Mouse (Mus musculus) midbrain, embryonic 12.5 days (tissue): ENCODE results near the gene Anapc15-ps. TPM values are rescaled to one million over a fixed set of nuclear protein-coding genes. Genes with fewer than 3 reads are reported as not detected.
A peak's percentile ranks its signal among the peaks of the same experiment; 100 is the strongest.

Source experiments
- ATAC-seq: fragments of 200-750 bp; cut with Nextera tagmentation; 2 replicates; pipeline ENCODE4 v1.8.0; 2017; ENCODE audit warnings: low read depth, moderate TSS enrichment, moderate library complexity; ENCODE audit not compliant: low FRiP score
- H3K27ac ChIP-seq: fragments of 300-500 bp; sonication (generic); replicated peaks from 2 replicates; pipeline ENCODE4 v1.5.1; 2016; ENCODE audit warnings: mild to moderate bottlenecking
- H3K27me3 ChIP-seq: fragments of 300-500 bp; sonication (generic); 2 replicates; pipeline ENCODE4 v1.6.1; 2016; ENCODE audit warnings: mild to moderate bottlenecking
- H3K36me3 ChIP-seq: fragments of 300-500 bp; sonication (generic); 2 replicates; pipeline ENCODE4 v1.6.1; 2016
- H3K4me1 ChIP-seq: fragments of 300-500 bp; sonication (generic); 2 replicates; pipeline ENCODE4 v1.6.1; 2016
- H3K4me2 ChIP-seq: fragments of 300-500 bp; sonication (generic); replicated peaks from 2 replicates; pipeline ENCODE4 v1.6.1; 2016; ENCODE audit warnings: mild to moderate bottlenecking, moderate library complexity
- H3K4me3 ChIP-seq: fragments of 300-500 bp; sonication (generic); 2 replicates; pipeline ENCODE4 v1.5.1; 2016; ENCODE audit warnings: mild to moderate bottlenecking
- H3K9ac ChIP-seq: fragments of 300-500 bp; sonication (generic); replicated peaks from 2 replicates; pipeline ENCODE4 v1.6.1; 2016; ENCODE audit warnings: mild to moderate bottlenecking, moderate library complexity
- H3K9me3 ChIP-seq: fragments of 300-500 bp; sonication (generic); 2 replicates; pipeline ENCODE4 v1.6.1; 2016; ENCODE audit warnings: mild to moderate bottlenecking
- WGBS: fragments of 180-500 bp; shearing (Covaris S2); methylation state at CpG from one replicate; pipeline ENCODE4 v1.1.7; 2016; 5-methylcytosine and 5-hydroxymethylcytosine counted together
- polyA plus RNA-seq: library from polyadenylated mRNA; unstranded; fragments of >200 nt; fragmentation: Nextera tagmentation; extraction: Ambion mirVana; gene quantifications from 2 replicates; pipeline ENCODE4 v1.2.1, GENCODE M21; 2016

The Anapc15-ps gene
- polyA plus RNA-seq, 1 experiment from 2014 or later, result not detected

GRCm38 (mm10) chr10:95705747-95706146 lies 32.5 kb upstream of the Anapc15-ps start:
- Histone ChIP-seq H3K4me3 (no peak overlapping the region), H3K27me3 (no peaks in the 10 kb centered on the region), H3K4me2 (no peak overlapping the region), H3K9ac (no peak overlapping the region), H3K4me1 (peaks cover 6% of the 10 kb centered on the region), H3K27ac (no peak overlapping the region), H3K36me3 (no peaks in the 10 kb centered on the region), H3K9me3 (no peaks in the 10 kb centered on the region)
- ATAC-seq, result no peak
- 89% methylated on average over 3 of the region's 3 CpGs for WGBS

GRCm38 (mm10) chr10:95704847-95705246 lies 31.6 kb upstream of the Anapc15-ps start:
- 96% methylated on average over 6 of the region's 6 CpGs for WGBS
- no peak overlapping the region for H3K4me2 ChIP-seq
- H3K4me1 ChIP-seq, result no peaks in the 10 kb centered on the region; the same call in 1 of the 2 replicates
- no peak overlapping the region for H3K27ac ChIP-seq
- no peak overlapping the region for H3K9ac ChIP-seq
- H3K9me3 ChIP-seq, result no peaks in the 10 kb centered on the region
- no peaks in the 10 kb centered on the region for H3K27me3 ChIP-seq
- no peak overlapping the region for H3K4me3 ChIP-seq
- H3K36me3 ChIP-seq, result no peaks in the 10 kb centered on the region
- ATAC-seq, result no peak

GRCm38 (mm10) chr10:95703730-95704129 lies 30.5 kb upstream of the Anapc15-ps start:
- Histone ChIP-seq H3K4me1 (no peaks in the 10 kb centered on the region), H3K27ac (no peak overlapping the region), H3K9me3 (no peaks in the 10 kb centered on the region), H3K4me3 (no peak overlapping the region), H3K9ac (no peak overlapping the region), H3K4me2 (no peak overlapping the region), H3K27me3 (no peaks in the 10 kb centered on the region), H3K36me3 (no peaks in the 10 kb centered on the region)
- no peak for ATAC-seq
- 92% methylated on average over 5 of the region's 5 CpGs for WGBS

DNA sequence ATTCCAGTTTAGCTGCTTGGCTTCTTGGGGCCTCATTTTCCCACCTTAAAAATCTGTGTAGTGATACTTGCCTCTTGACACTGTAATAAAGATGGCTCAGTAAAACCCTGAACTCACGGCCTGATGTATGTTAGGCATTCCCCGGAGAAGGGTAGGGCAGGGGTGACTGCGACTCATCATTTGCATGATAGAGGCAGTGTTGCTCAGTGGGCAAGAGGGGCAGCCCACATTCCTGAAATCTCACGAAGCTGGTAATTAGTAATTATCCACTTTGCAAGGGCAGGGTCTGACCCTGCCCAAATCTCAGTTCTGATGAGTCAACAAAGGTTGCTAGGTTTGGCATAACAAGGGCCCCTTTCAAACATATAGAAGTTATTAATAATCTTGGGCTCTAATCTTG lies 27.2 kb upstream of the Anapc15-ps start:
- WGBS, result 56% methylated on average over 4 of the region's 4 CpGs
- ATAC-seq, result no peak
- Histone ChIP-seq H3K27me3 (no peaks in the 10 kb centered on the region), H3K27ac (no peak overlapping the region), H3K9me3 (no peaks in the 10 kb centered on the region), H3K4me1 (no peaks in the 10 kb centered on the region), H3K4me2 (no peak overlapping the region), H3K4me3 (no peak overlapping the region), H3K9ac (no peak overlapping the region), H3K36me3 (no peaks in the 10 kb centered on the region)

DNA sequence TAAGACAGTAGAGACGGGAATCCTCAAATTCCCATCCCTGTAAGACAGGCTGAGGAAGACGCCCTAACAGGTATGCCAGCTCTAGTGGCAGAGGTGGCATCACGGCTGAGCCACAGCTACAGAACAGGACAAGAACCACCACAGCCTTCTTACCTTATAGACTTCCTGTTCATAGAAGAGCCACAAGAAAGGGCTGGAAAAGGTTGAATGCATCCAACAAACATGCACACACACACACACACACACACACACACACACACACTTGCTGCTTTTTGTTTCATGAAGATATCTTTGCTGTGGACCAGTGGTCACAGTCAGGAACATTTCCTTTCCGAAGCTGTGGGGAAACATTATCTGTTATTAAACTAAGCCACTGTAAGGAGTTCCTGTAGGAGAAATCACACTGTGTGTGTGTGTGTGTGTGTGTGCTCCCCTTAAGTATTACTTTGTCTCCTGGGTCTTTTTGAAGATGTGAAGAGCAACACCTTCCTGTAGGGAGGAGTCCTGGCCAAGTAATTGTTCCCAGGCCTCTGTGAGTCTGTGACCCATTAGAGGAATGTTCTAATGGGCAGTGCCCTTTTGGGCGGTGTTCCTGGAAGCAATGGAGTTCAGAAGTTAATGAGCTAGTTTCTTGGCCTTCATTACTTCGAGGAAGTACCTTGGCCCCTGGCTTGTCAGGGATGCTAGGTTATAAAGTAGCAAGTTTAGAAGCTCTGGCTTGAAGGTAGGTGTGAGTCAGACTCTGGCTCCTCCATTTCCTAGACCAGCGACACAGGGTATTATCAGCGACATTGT lies 25.9 kb upstream of the Anapc15-ps start:
- no peaks in the 10 kb centered on the region for H3K27me3 ChIP-seq
- H3K4me3 ChIP-seq, result no peak overlapping the region
- H3K9me3 ChIP-seq, result no peaks in the 10 kb centered on the region
- no peak for ATAC-seq
- peaks cover 5% of the 10 kb centered on the region; the same call in 1 of the 2 replicates for H3K4me1 ChIP-seq
- H3K36me3 ChIP-seq, result no peaks in the 10 kb centered on the region
- H3K9ac ChIP-seq, result no peak overlapping the region
- H3K4me2 ChIP-seq, result no peak overlapping the region
- no peak overlapping the region for H3K27ac ChIP-seq
- WGBS, result 93% methylated on average over 8 of the region's 8 CpGs

- Histone ChIP-seq H3K4me2 (no peak overlapping the region), H3K9me3 (no peaks in the 10 kb centered on the region), H3K4me1 (peaks cover 5% of the 10 kb centered on the region; the same call in 1 of the 2 replicates), H3K4me3 (no peak overlapping the region), H3K27ac (no peak overlapping the region), H3K9ac (no peak overlapping the region), H3K27me3 (no peaks in the 10 kb centered on the region), H3K36me3 (no peaks in the 10 kb centered on the region)
- no peak for ATAC-seq
- 41% methylated on average over 3 of the region's 3 CpGs for WGBS
These were observed 23.0 kb upstream of the Anapc15-ps start for GRCm38 (mm10) chr10:95696253-95696641.

- Histone ChIP-seq H3K4me1 (peaks cover 5% of the 10 kb centered on the region; the same call in 1 of the 2 replicates), H3K36me3 (no peaks in the 10 kb centered on the region), H3K9ac (no peak overlapping the region), H3K4me3 (no peak overlapping the region), H3K9me3 (no peaks in the 10 kb centered on the region), H3K27me3 (no peaks in the 10 kb centered on the region), H3K27ac (no peak overlapping the region), H3K4me2 (no peak overlapping the region)
- ATAC-seq, result no peak
- 85% methylated on average over 18 of the region's 18 CpGs for WGBS
These were observed 22.5 kb upstream of the Anapc15-ps start for GRCm38 (mm10) chr10:95695603-95696252.

GRCm38 (mm10) chr10:95694559-95695251 lies 21.5 kb upstream of the Anapc15-ps start:
- Histone ChIP-seq H3K4me2 (no peak overlapping the region), H3K9ac (no peak overlapping the region), H3K27ac (no peak overlapping the region), H3K9me3 (no peaks in the 10 kb centered on the region), H3K27me3 (no peaks in the 10 kb centered on the region), H3K36me3 (no peaks in the 10 kb centered on the region), H3K4me3 (no peak overlapping the region), H3K4me1 (peaks cover 5% of the 10 kb centered on the region; the same call in 1 of the 2 replicates)
- WGBS, result 70% methylated on average over 12 of the region's 12 CpGs
- ATAC-seq, result peak; percentile 62

- 93% methylated on average over 4 of the region's 4 CpGs for whole genome bisulfite sequencing
- Histone ChIP-seq H3K4me1 (peaks cover 5% of the 10 kb centered on the region; the same call in 1 of the 2 replicates), H3K4me3 (no peak overlapping the region), H3K27me3 (no peaks in the 10 kb centered on the region), H3K9me3 (no peaks in the 10 kb centered on the region), H3K4me2 (no peak overlapping the region), H3K9ac (no peak overlapping the region), H3K27ac (no peak overlapping the region), H3K36me3 (no peaks in the 10 kb centered on the region)
- ATAC-seq, result no peak
These were observed 18.1 kb upstream of the Anapc15-ps start for GRCm38 (mm10) chr10:95691347-95691746.

GRCm38 (mm10) chr10:95689833-95690232 lies 16.6 kb upstream of the Anapc15-ps start:
- Histone ChIP-seq H3K4me3 (no peak overlapping the region), H3K27me3 (no peaks in the 10 kb centered on the region), H3K4me2 (no peak overlapping the region), H3K4me1 (peaks cover 9% of the 10 kb centered on the region), H3K9me3 (no peaks in the 10 kb centered on the region), H3K36me3 (no peaks in the 10 kb centered on the region), H3K9ac (no peak overlapping the region), H3K27ac (no peak overlapping the region)
- no peak for ATAC-seq
- 76% methylated on average over 1 of the region's 1 CpGs for WGBS

GRCm38 (mm10) chr10:95689058-95689457 lies 15.8 kb upstream of the Anapc15-ps start:
- Histone ChIP-seq H3K27ac (no peak overlapping the region), H3K27me3 (no peaks in the 10 kb centered on the region), H3K4me3 (no peak overlapping the region), H3K36me3 (no peaks in the 10 kb centered on the region), H3K9ac (no peak overlapping the region), H3K4me2 (no peak overlapping the region), H3K4me1 (peaks cover 6% of the 10 kb centered on the region), H3K9me3 (no peaks in the 10 kb centered on the region)
- 64% methylated on average over 7 of the region's 7 CpGs for WGBS
- ATAC-seq, result no peak

DNA sequence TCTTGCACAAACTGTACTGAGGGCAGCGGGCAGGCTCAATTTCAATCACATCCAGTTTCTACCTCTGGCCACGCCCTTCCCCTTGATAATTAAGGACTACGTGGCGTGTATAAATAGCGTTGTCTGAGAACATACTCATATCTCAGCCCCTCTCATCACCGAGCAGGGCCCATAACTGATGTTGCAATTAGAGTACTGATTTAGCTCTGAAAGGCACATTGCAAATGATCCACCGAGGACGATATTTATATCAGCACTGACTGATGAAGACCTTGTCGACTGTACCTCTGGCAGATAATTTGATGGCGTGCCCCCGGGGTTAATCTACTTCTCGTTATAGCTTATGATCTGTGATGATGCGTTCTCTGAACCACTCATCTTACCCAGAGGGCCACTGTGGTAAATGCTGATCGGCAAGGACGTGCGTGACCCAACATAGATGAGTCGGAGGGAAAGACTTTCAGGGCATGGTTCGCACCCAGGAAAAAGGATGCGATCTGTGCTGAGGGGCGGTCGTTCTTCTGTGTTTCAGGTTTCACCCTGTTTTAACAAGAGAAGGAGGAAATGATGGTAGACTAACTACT lies 14.4 kb upstream of the Anapc15-ps start:
- Histone ChIP-seq H3K9me3 (no peaks in the 10 kb centered on the region), H3K9ac (no peak overlapping the region), H3K4me3 (no peak overlapping the region), H3K36me3 (no peaks in the 10 kb centered on the region), H3K27ac (no peak overlapping the region), H3K4me2 (no peak overlapping the region), H3K27me3 (no peaks in the 10 kb centered on the region), H3K4me1 (peaks cover 6% of the 10 kb centered on the region)
- 86% methylated on average over 21 of the region's 21 CpGs for WGBS
- no peak for ATAC-seq
